Mouse (Mus musculus) megakaryocyte, embryonic 14.5 days (primary cell): Measurements from ENCODE around the gene Pfkm.

ENCODE experiments used
- FLI1 ChIP-seq: IDR thresholded peaks from 2 replicates; pipeline ENCODE4 v1.6.1; 2012; ENCODE audit warnings: low read length, inconsistent platforms, mixed read lengths
- GATA1 ChIP-seq: IDR thresholded peaks from 3 replicates; pipeline ENCODE4 v1.6.1; 2012; ENCODE audit warnings: mixed read lengths, low read length, inconsistent platforms, borderline replicate concordance

GRCm38 (mm10) chr15:98134034-98134433 is 41.6 kb downstream of the Pfkm start:
- TF ChIP-seq GATA1: no peak
- TF ChIP-seq FLI1: no peak
